Mouse (Mus musculus) kidney, adult 2 months (tissue): Measurements from ENCODE around the gene Kifc3.

Experiments
- CTCF ChIP-seq: fragments of 200-500 bp; conservative IDR thresholded peaks from 2 replicates; pipeline ENCODE4 v1.5.1; 2011; ENCODE audit warnings: low read depth, mild to moderate bottlenecking, control low read depth, low read length, moderate library complexity, mixed read lengths; ENCODE audit not compliant: insufficient read depth, insufficient read length
- POLR2A ChIP-seq: fragments of 200-500 bp; IDR thresholded peaks from one replicate; pipeline ENCODE4 v1.6.1; 2011; ENCODE audit warnings: low read depth, low read length, control low read depth

GRCm38 (mm10) chr8:95156108-95156507 is 46.5 kb downstream of the Kifc3 start:
- no peak for TF ChIP-seq CTCF
- TF ChIP-seq POLR2A, result no peak
